Mouse (Mus musculus): ENCODE data around the gene Agpat4.

GRCm38 (mm10) chr17:12203414-12203897 lies 85.0 kb downstream of the Agpat4 start:
- TF ChIP-seq POLR2A (IDR thresholded peaks at IDR 0.05; ENCODE audit: borderline replicate concordance, insufficient read depth, low read length) (no peak), CTCF (IDR thresholded peaks at IDR 0.05; ENCODE audit: borderline replicate concordance, insufficient read depth, low read depth, low read length) (peak; percentile 11; the same call in 1 of the 2 replicates)

Data from cerebellum, adult 2 months (tissue).